Mouse (Mus musculus): ENCODE data around the gene Pkd2. TPM values are rescaled to one million over a fixed set of nuclear protein-coding genes. Genes with fewer than 3 reads are reported as not detected.
"Not testable (repeated sequence)": the region's sequence is repeated elsewhere in the genome, so short reads cannot be mapped to it uniquely, and the experiment has no call there.

The Pkd2 gene
- polyA plus RNA-seq, 2 experiments: 32.6 to 84.4 TPM

- Histone ChIP-seq H3K4me3 (replicated peaks; ENCODE audit: low read length) (no peak overlapping the region), H3K27ac (replicated peaks; ENCODE audit: low read depth, low read length) (no peak overlapping the region), H3K4me1 (ENCODE audit: control insufficient read depth, insufficient read depth, low read length) (no peaks in the 10 kb centered on the region), H3K4me2 (replicated peaks; ENCODE audit: low read depth, low read length, severe bottlenecking) (no peak overlapping the region), H3K36me3 (ENCODE audit: control insufficient read depth, insufficient read depth, low read length) (no peaks in the 10 kb centered on the region), H3K27me3 (ENCODE audit: control insufficient read depth, insufficient read depth, low read length) (no peaks in the 10 kb centered on the region), H3K9ac (ENCODE audit: low read depth, low read length, severe bottlenecking) (no peak overlapping the region), H3K9me3 (ENCODE audit: control insufficient read depth, low read length) (no peaks in the 10 kb centered on the region)
- ATAC-seq (ENCODE audit: low FRiP score, low read depth): no peak
- 77% methylated on average over 7 of the region's 7 CpGs for WGBS
- no peak for DNase-seq (ENCODE audit: low spot score)
- TF ChIP-seq POLR2A (IDR thresholded peaks at IDR 0.05; ENCODE audit: borderline replicate concordance, extremely low read depth, insufficient read depth, insufficient read length): no peak
Observed at GRCm38 (mm10) chr5:104436406-104437076, 22.7 kb upstream of the Pkd2 start.

GRCm38 (mm10) chr5:104442396-104442795 is 16.9 kb upstream of the Pkd2 start:
- no peak overlapping the region for H3K4me3 ChIP-seq (replicated peaks; ENCODE audit: low read length)
- H3K9me3 ChIP-seq (ENCODE audit: control insufficient read depth, low read length): no peaks in the 10 kb centered on the region
- no peaks in the 10 kb centered on the region for H3K4me1 ChIP-seq (ENCODE audit: control insufficient read depth, insufficient read depth, low read length)
- no peak overlapping the region for H3K27ac ChIP-seq (replicated peaks; ENCODE audit: low read depth, low read length)
- H3K4me2 ChIP-seq (replicated peaks; ENCODE audit: low read depth, low read length, severe bottlenecking): no peak overlapping the region
- TF ChIP-seq POLR2A (IDR thresholded peaks at IDR 0.05; ENCODE audit: borderline replicate concordance, extremely low read depth, insufficient read depth, insufficient read length): no peak
- no peaks in the 10 kb centered on the region for H3K27me3 ChIP-seq (ENCODE audit: control insufficient read depth, insufficient read depth, low read length)
- H3K9ac ChIP-seq (ENCODE audit: low read depth, low read length, severe bottlenecking): no peak overlapping the region
- H3K36me3 ChIP-seq (ENCODE audit: control insufficient read depth, insufficient read depth, low read length): no peaks in the 10 kb centered on the region
- WGBS: 65% methylated on average over 6 of the region's 6 CpGs
- ATAC-seq (ENCODE audit: low FRiP score, low read depth) (no peak), DNase-seq (ENCODE audit: low spot score) (no peak)

GRCm38 (mm10) chr5:104442850-104443249 is 16.4 kb upstream of the Pkd2 start:
- Histone ChIP-seq H3K27me3 (ENCODE audit: control insufficient read depth, insufficient read depth, low read length) (no peaks in the 10 kb centered on the region), H3K4me1 (ENCODE audit: control insufficient read depth, insufficient read depth, low read length) (no peaks in the 10 kb centered on the region), H3K9ac (ENCODE audit: low read depth, low read length, severe bottlenecking) (no peak overlapping the region), H3K4me2 (replicated peaks; ENCODE audit: low read depth, low read length, severe bottlenecking) (no peak overlapping the region), H3K27ac (replicated peaks; ENCODE audit: low read depth, low read length) (no peak overlapping the region), H3K9me3 (ENCODE audit: control insufficient read depth, low read length) (no peaks in the 10 kb centered on the region), H3K36me3 (ENCODE audit: control insufficient read depth, insufficient read depth, low read length) (no peaks in the 10 kb centered on the region), H3K4me3 (replicated peaks; ENCODE audit: low read length) (no peak overlapping the region)
- 78% methylated on average over 1 of the region's 1 CpGs for WGBS
- no peak for TF ChIP-seq POLR2A (IDR thresholded peaks at IDR 0.05; ENCODE audit: borderline replicate concordance, extremely low read depth, insufficient read depth, insufficient read length)
- DNase-seq (ENCODE audit: low spot score): no peak
- no peak for ATAC-seq (ENCODE audit: low FRiP score, low read depth)

GRCm38 (mm10) chr5:104446156-104446555 is 13.1 kb upstream of the Pkd2 start:
- H3K27ac ChIP-seq (replicated peaks; ENCODE audit: low read depth, low read length): no peak overlapping the region
- H3K27me3 ChIP-seq (ENCODE audit: control insufficient read depth, insufficient read depth, low read length): no peaks in the 10 kb centered on the region
- no peak overlapping the region for H3K4me2 ChIP-seq (replicated peaks; ENCODE audit: low read depth, low read length, severe bottlenecking)
- 9% methylated on average over 3 of the region's 3 CpGs for WGBS
- no peaks in the 10 kb centered on the region for H3K4me1 ChIP-seq (ENCODE audit: control insufficient read depth, insufficient read depth, low read length)
- ATAC-seq (ENCODE audit: low FRiP score, low read depth) (no peak), DNase-seq (ENCODE audit: low spot score) (peak; percentile 60)
- no peak for TF ChIP-seq POLR2A (IDR thresholded peaks at IDR 0.05; ENCODE audit: borderline replicate concordance, extremely low read depth, insufficient read depth, insufficient read length)
- H3K9ac ChIP-seq (ENCODE audit: low read depth, low read length, severe bottlenecking): no peak overlapping the region
- no peaks in the 10 kb centered on the region for H3K36me3 ChIP-seq (ENCODE audit: control insufficient read depth, insufficient read depth, low read length)
- no peaks in the 10 kb centered on the region for H3K9me3 ChIP-seq (ENCODE audit: control insufficient read depth, low read length)
- no peak overlapping the region for H3K4me3 ChIP-seq (replicated peaks; ENCODE audit: low read length)

GRCm38 (mm10) chr5:104448346-104448745 is 10.9 kb upstream of the Pkd2 start:
- not testable (repeated sequence) for H3K4me3 ChIP-seq (replicated peaks; ENCODE audit: low read length); H3K4me2 ChIP-seq (replicated peaks; ENCODE audit: low read depth, low read length, severe bottlenecking); H3K4me1 ChIP-seq (ENCODE audit: control insufficient read depth, insufficient read depth, low read length); H3K27ac ChIP-seq (replicated peaks; ENCODE audit: low read depth, low read length); H3K36me3 ChIP-seq (ENCODE audit: control insufficient read depth, insufficient read depth, low read length); DNase-seq (ENCODE audit: low spot score); H3K27me3 ChIP-seq (ENCODE audit: control insufficient read depth, insufficient read depth, low read length); H3K9ac ChIP-seq (ENCODE audit: low read depth, low read length, severe bottlenecking); ATAC-seq (ENCODE audit: low FRiP score, low read depth); H3K9me3 ChIP-seq (ENCODE audit: control insufficient read depth, low read length)
- 26% methylated on average over 6 of the region's 6 CpGs for WGBS

- 35% methylated on average over 3 of the region's 3 CpGs for WGBS
- Histone ChIP-seq H3K4me2 (replicated peaks; ENCODE audit: low read depth, low read length, severe bottlenecking) (no peak overlapping the region), H3K4me1 (ENCODE audit: control insufficient read depth, insufficient read depth, low read length) (no peaks in the 10 kb centered on the region), H3K9ac (ENCODE audit: low read depth, low read length, severe bottlenecking) (no peak overlapping the region), H3K9me3 (ENCODE audit: control insufficient read depth, low read length) (no peaks in the 10 kb centered on the region), H3K27ac (replicated peaks; ENCODE audit: low read depth, low read length) (no peak overlapping the region), H3K36me3 (ENCODE audit: control insufficient read depth, insufficient read depth, low read length) (no peaks in the 10 kb centered on the region), H3K4me3 (replicated peaks; ENCODE audit: low read length) (no peak overlapping the region), H3K27me3 (ENCODE audit: control insufficient read depth, insufficient read depth, low read length) (no peaks in the 10 kb centered on the region)
- DNase-seq (ENCODE audit: low spot score) (no peak), ATAC-seq (ENCODE audit: low FRiP score, low read depth) (no peak)
- TF ChIP-seq POLR2A (IDR thresholded peaks at IDR 0.05; ENCODE audit: borderline replicate concordance, extremely low read depth, insufficient read depth, insufficient read length): no peak
Observed at GRCm38 (mm10) chr5:104449491-104449890, 9.8 kb upstream of the Pkd2 start.
